Mouse (Mus musculus): Measurements from ENCODE around the gene Ifrd2. TPM values are rescaled to one million over a fixed set of nuclear protein-coding genes. Genes with fewer than 3 reads are reported as not detected.

Gene Ifrd2
- polyA plus RNA-seq, 1 experiment from 2014 or later = 64.6 TPM

DNA sequence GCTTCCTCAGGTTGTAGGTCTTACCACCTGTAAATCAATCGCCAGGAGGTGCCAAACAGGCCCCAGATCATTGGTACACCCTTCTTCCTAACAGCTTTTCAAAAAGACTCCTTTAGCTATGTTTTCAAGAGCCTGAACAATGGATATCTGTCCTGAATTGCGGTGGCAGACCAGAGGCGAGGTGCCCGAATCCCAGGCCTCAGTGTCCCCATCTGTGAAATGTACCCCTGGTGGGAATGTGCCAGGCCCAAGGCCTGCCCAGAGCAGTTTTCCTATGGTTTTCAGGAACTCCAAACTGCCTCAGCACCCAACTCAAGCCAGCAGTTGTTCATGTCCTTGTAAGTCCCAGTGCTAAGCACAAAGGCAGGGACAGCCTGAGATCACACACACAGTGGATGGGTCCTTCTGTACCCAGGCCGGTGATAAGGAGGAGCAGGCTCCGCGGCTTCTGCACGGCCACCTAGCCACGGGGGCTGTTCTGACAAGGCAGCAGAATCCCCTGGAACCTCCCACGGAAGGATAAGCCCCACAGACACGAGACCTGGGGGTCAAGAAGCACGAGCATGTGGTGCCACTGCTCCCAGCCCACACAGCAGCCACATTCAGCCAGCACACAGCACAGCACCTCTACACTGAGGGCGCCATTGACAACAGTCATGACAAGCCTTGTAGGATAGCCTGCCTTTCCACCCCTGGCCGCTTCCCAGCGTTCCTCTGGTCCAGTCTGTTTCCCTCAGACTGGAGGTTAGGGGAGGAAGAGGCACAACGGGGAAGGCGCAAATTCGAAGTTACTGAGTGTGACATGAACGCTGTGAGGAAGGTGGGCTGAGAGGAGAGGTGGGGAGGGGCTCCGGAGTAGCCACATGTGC, 40.2 kb downstream of the Ifrd2 start:
- peaks cover 54% of the 10 kb centered on the region for H3K36me3 ChIP-seq (ENCODE audit: insufficient read depth)
- peak overlapping the region; percentile 48 for H3K4me2 ChIP-seq
- ATAC-seq (ENCODE audit: insufficient read depth) = no peak
- peaks cover 46% of the 10 kb centered on the region for H3K4me1 ChIP-seq (ENCODE audit: insufficient read depth)
- DNase-seq = no peak
- 33% methylated on average over 20 of the region's 20 CpGs for WGBS
- no peak for TF ChIP-seq CTCF (IDR thresholded peaks at IDR 0.05; ENCODE audit: low read depth)
- peak overlapping the region; percentile 75 for H3K27ac ChIP-seq (ENCODE audit: low read depth)
- no peaks in the 10 kb centered on the region for H3K27me3 ChIP-seq (ENCODE audit: insufficient read depth, low read length)
- no peak overlapping the region for H3K4me3 ChIP-seq (ENCODE audit: low read depth, low read length)
- no peaks in the 10 kb centered on the region for H3K9me3 ChIP-seq (ENCODE audit: low read depth, low read length)
- peak overlapping the region; percentile 42 for H3K9ac ChIP-seq

DNA sequence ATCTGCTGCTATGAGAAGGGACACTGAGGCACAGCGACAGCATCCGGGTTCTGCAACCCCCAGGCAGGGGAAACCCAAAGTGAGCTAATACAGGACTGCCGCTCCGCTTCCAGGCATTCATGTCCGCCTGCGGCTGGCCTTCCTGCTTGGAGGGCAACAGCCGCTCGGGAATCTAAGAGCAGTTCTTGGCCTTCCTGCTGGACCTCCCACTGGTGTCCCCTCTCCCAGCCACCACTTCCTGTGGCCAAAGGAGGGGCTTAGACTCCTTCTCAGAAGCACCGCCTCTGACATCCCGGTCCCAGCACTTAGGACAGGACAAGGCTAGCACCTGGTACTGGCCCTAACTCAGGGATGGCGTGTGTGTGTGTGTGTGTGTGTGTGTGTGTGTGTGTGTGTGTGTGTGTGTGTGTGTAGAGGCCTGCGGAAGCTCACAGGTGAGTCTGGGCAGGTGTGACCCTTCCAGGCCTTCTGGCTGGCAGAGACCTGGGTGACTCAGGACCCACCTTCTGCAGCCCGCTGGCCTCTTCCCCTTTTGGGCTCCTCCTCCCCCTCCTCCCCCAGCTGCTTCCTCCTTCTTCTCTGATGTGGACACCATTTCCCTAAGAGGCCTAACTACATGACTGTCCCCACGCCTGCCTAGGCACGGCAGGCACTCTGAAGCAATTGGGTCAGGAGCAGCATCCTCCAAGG, 41.4 kb downstream of the Ifrd2 start:
- DNase-seq (peak; percentile 74), ATAC-seq (ENCODE audit: insufficient read depth) (0 out of 2 replicates have a peak, but pooled peaks have one; percentile 7)
- H3K9me3 ChIP-seq (ENCODE audit: low read depth, low read length) = no peaks in the 10 kb centered on the region
- no peak overlapping the region for H3K4me3 ChIP-seq (ENCODE audit: low read depth, low read length)
- H3K9ac ChIP-seq = peak overlapping the region; percentile 27
- no peak for TF ChIP-seq CTCF (IDR thresholded peaks at IDR 0.05; ENCODE audit: low read depth)
- peaks cover 46% of the 10 kb centered on the region for H3K4me1 ChIP-seq (ENCODE audit: insufficient read depth)
- H3K36me3 ChIP-seq (ENCODE audit: insufficient read depth) = peaks cover 43% of the 10 kb centered on the region
- no peaks in the 10 kb centered on the region for H3K27me3 ChIP-seq (ENCODE audit: insufficient read depth, low read length)
- WGBS = 38% methylated on average over 13 of the region's 15 CpGs
- H3K27ac ChIP-seq (ENCODE audit: low read depth) = peak overlapping the region; percentile 75
- peak overlapping the region; percentile 48 for H3K4me2 ChIP-seq

DNA sequence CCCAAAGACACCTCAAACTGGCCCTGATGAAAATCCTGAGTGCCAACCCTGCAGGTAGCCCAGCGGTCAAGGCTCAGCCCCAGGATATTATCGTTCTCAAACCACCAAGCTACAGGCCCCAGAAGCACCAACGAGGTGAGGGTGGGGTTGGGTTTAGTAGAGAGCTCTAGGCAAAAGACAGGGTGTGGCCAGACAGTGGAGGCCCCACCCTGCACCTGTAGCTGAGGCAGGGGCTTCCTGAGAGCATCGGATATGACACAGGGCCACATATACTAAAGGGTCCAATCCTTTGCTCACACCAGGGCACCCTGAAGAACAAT, 41.9 kb downstream of the Ifrd2 start:
- DNase-seq (no peak), ATAC-seq (ENCODE audit: insufficient read depth) (no peak)
- Histone ChIP-seq H3K27me3 (ENCODE audit: insufficient read depth, low read length) (no peaks in the 10 kb centered on the region), H3K27ac (ENCODE audit: low read depth) (peak overlapping the region; percentile 39), H3K36me3 (ENCODE audit: insufficient read depth) (peaks cover 40% of the 10 kb centered on the region), H3K4me2 (peak overlapping the region; percentile 48; the same call in 1 of the 2 replicates), H3K9me3 (ENCODE audit: low read depth, low read length) (no peaks in the 10 kb centered on the region), H3K4me1 (ENCODE audit: insufficient read depth) (peaks cover 46% of the 10 kb centered on the region), H3K9ac (no peak overlapping the region), H3K4me3 (ENCODE audit: low read depth, low read length) (no peak overlapping the region)
- TF ChIP-seq CTCF (IDR thresholded peaks at IDR 0.05; ENCODE audit: low read depth) = no peak
- 37% methylated on average over 4 of the region's 4 CpGs for WGBS

DNA sequence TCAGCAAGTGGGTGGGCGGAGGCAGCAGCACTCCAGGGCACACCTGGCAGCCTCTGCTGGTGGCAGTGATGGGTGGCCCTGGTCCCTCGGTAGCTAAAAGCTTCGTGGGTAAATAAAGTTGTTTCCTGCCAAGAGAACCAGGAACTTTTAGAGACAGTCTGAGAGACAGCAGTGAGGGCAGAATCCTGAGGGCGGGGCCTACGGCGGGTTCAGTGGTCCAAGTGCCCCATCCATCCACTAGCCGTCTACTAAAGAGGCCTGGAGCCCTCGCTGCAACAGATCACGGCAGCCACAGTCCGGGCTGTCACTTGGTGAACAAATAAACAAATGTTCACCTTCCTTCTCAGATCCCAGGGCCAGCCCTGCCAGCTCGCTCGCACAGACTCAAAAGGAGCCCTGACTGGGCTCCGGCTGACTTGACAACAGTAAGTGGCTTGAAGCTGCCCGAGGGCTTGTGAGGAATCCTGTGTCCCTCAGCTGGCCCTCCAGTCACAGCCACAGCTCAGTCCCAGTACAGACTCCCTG, 42.5 kb downstream of the Ifrd2 start:
- no peak for ATAC-seq (ENCODE audit: insufficient read depth)
- Histone ChIP-seq H3K36me3 (ENCODE audit: insufficient read depth) (peaks cover 34% of the 10 kb centered on the region), H3K9me3 (ENCODE audit: low read depth, low read length) (no peaks in the 10 kb centered on the region), H3K27me3 (ENCODE audit: insufficient read depth, low read length) (no peaks in the 10 kb centered on the region), H3K27ac (ENCODE audit: low read depth) (peak overlapping the region; percentile 39), H3K9ac (peak overlapping the region; percentile 14), H3K4me1 (ENCODE audit: insufficient read depth) (peaks cover 46% of the 10 kb centered on the region), H3K4me2 (peak overlapping the region; percentile 48), H3K4me3 (ENCODE audit: low read depth, low read length) (no peak overlapping the region)
- peak; percentile 37 for DNase-seq
- 22% methylated on average over 14 of the region's 14 CpGs for WGBS
- TF ChIP-seq CTCF (IDR thresholded peaks at IDR 0.05; ENCODE audit: low read depth) = no peak

GRCm38 (mm10) chr9:107630576-107630975, 43.1 kb downstream of the Ifrd2 start:
- Histone ChIP-seq H3K4me3 (ENCODE audit: low read depth, low read length) (no peak overlapping the region), H3K9me3 (ENCODE audit: low read depth, low read length) (no peaks in the 10 kb centered on the region), H3K27me3 (ENCODE audit: insufficient read depth, low read length) (no peaks in the 10 kb centered on the region), H3K4me1 (ENCODE audit: insufficient read depth) (peaks cover 46% of the 10 kb centered on the region), H3K36me3 (ENCODE audit: insufficient read depth) (peaks cover 28% of the 10 kb centered on the region), H3K4me2 (peak overlapping the region; percentile 48), H3K9ac (peak overlapping the region; percentile 14; the same call in 1 of the 2 replicates), H3K27ac (ENCODE audit: low read depth) (peak overlapping the region; percentile 39)
- DNase-seq = no peak
- WGBS = 14% methylated on average over 4 of the region's 4 CpGs
- ATAC-seq (ENCODE audit: insufficient read depth) = no peak
- no peak for TF ChIP-seq CTCF (IDR thresholded peaks at IDR 0.05; ENCODE audit: low read depth)

DNA sequence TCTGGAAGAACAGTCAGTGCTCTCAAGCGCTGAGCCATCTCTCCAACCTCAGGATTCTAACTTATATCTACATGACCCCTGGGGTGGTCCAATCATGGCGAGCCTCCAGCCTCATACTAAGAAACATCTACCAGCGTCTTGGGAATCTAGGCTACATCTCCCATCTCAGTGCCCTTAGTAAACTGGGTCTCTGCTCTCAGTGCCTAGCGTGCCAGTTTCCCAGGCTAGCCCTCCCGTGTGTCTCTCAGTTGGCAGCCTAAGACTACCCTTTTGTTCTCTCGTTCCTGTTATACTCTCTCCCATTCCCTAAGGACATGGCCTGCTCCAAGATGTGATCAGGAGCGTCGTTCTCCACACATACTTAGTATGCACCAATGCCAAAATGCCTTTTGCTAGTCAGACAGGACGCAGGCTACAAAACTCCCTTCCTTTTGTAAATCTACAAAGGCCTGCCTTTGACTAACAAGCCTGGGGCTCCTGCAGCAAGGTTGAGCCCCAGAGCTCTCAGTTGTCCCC, 43.9 kb downstream of the Ifrd2 start:
- Histone ChIP-seq H3K9ac (0 out of 2 replicates have a peak overlapping the region, but pooled peaks have one; percentile 5), H3K4me3 (ENCODE audit: low read depth, low read length) (no peak overlapping the region)

More for the DNA sequence above, 43.9 kb downstream of the Ifrd2 start:
- Histone ChIP-seq H3K36me3 (ENCODE audit: insufficient read depth) (peaks cover 21% of the 10 kb centered on the region), H3K9me3 (ENCODE audit: low read depth, low read length) (no peaks in the 10 kb centered on the region), H3K4me1 (ENCODE audit: insufficient read depth) (peaks cover 51% of the 10 kb centered on the region), H3K27me3 (ENCODE audit: insufficient read depth, low read length) (no peaks in the 10 kb centered on the region), H3K27ac (ENCODE audit: low read depth) (peak overlapping the region; percentile 93; the same call in 1 of the 2 replicates), H3K4me2 (peak overlapping the region; percentile 99; the same call in 1 of the 2 replicates)
- WGBS = 70% methylated on average over 9 of the region's 9 CpGs
- DNase-seq (no peak), ATAC-seq (ENCODE audit: insufficient read depth) (no peak)
- no peak for TF ChIP-seq CTCF (IDR thresholded peaks at IDR 0.05; ENCODE audit: low read depth)

Measured in lung, embryonic 14.5 days (tissue).